Mouse (Mus musculus) CD8-positive naive resting alpha-beta T cell, adult 2 months (primary cell): ENCODE measurements around the gene Srprb.

Source experiments
- DNase-seq, 2 experiments: peaks; one replicate each; pipeline ENCODE4 v3.0.0; 2022; ENCODE audit warnings: low read depth in 2 of 2, low spot score in 2 of 2

The Srprb gene

GRCm38 (mm10) chr9:103146703-103147102 is 55.2 kb downstream of the Srprb start:
- no peak for DNase-seq

- DNase-seq, result no peak
These were observed 55.7 kb downstream of the Srprb start for GRCm38 (mm10) chr9:103146257-103146656.

GRCm38 (mm10) chr9:103145351-103145750 is 56.6 kb downstream of the Srprb start:
- DNase-seq, result no peak

GRCm38 (mm10) chr9:103143881-103144280 is 58.1 kb downstream of the Srprb start:
- DNase-seq, result no peak

- DNase-seq, result no peak
These were observed 60.7 kb downstream of the Srprb start for GRCm38 (mm10) chr9:103141266-103141665.

- DNase-seq, result no peak
These were observed 61.6 kb downstream of the Srprb start for GRCm38 (mm10) chr9:103140384-103140783.

GRCm38 (mm10) chr9:103139481-103139880 is 62.5 kb downstream of the Srprb start:
- DNase-seq, result no peak
